Mouse (Mus musculus) limb, embryonic 13.5 days (tissue): Measurements from ENCODE around the gene Fbxo21. TPM values are rescaled to one million over a fixed set of nuclear protein-coding genes. Genes with fewer than 3 reads are reported as not detected.
A peak's percentile ranks its signal among the peaks of the same experiment; 100 is the strongest.

ENCODE experiments used
- ATAC-seq: fragments of 200-750 bp; cut with Nextera tagmentation; 2 replicates; pipeline ENCODE4 v1.8.0; 2017; ENCODE audit warnings: low read depth, moderate number of reproducible peaks, moderate TSS enrichment; ENCODE audit not compliant: low FRiP score
- H3K27ac ChIP-seq: fragments of 300-500 bp; sonication (generic); 2 replicates; pipeline ENCODE4 v1.5.1; 2015; ENCODE audit warnings: inconsistent platforms, mild to moderate bottlenecking, moderate library complexity
- H3K27me3 ChIP-seq: fragments of 300-500 bp; sonication (generic); 2 replicates; pipeline ENCODE4 v1.6.1; 2015; ENCODE audit warnings: mild to moderate bottlenecking, inconsistent platforms
- H3K36me3 ChIP-seq: fragments of 300-500 bp; sonication (generic); 2 replicates; pipeline ENCODE4 v1.6.1; 2015; ENCODE audit warnings: inconsistent platforms, mild to moderate bottlenecking, moderate library complexity
- H3K4me1 ChIP-seq: fragments of 300-500 bp; sonication (generic); 2 replicates; pipeline ENCODE4 v1.6.1; 2015; ENCODE audit warnings: inconsistent platforms
- H3K4me2 ChIP-seq: fragments of 300-500 bp; sonication (generic); replicated peaks from 2 replicates; pipeline ENCODE4 v1.6.1; 2015; ENCODE audit warnings: inconsistent platforms, mild to moderate bottlenecking, moderate library complexity
- H3K4me3 ChIP-seq: fragments of 300-500 bp; sonication (generic); 2 replicates; pipeline ENCODE4 v1.5.1; 2015; ENCODE audit warnings: moderate library complexity, mild to moderate bottlenecking, inconsistent platforms
- H3K9ac ChIP-seq: fragments of 300-500 bp; sonication (generic); 2 replicates; pipeline ENCODE4 v1.6.1; 2015; ENCODE audit warnings: mild to moderate bottlenecking, inconsistent platforms
- H3K9me3 ChIP-seq: fragments of 300-500 bp; sonication (generic); 2 replicates; pipeline ENCODE4 v1.6.1; 2016; ENCODE audit warnings: inconsistent platforms
- WGBS: fragments of 180-500 bp; shearing (Covaris S2); methylation state at CpG from one replicate; pipeline ENCODE4 v1.1.7; 2015; 5-methylcytosine and 5-hydroxymethylcytosine counted together
- polyA plus RNA-seq: library from polyadenylated mRNA; unstranded; fragments of >200 nt; fragmentation: Nextera tagmentation; extraction: Ambion mirVana; gene quantifications from 2 replicates; pipeline ENCODE4 v1.2.1, GENCODE M21; 2015

The Fbxo21 gene
- 68.2 and 70.1 TPM in 2 replicates for polyA plus RNA-seq

DNA sequence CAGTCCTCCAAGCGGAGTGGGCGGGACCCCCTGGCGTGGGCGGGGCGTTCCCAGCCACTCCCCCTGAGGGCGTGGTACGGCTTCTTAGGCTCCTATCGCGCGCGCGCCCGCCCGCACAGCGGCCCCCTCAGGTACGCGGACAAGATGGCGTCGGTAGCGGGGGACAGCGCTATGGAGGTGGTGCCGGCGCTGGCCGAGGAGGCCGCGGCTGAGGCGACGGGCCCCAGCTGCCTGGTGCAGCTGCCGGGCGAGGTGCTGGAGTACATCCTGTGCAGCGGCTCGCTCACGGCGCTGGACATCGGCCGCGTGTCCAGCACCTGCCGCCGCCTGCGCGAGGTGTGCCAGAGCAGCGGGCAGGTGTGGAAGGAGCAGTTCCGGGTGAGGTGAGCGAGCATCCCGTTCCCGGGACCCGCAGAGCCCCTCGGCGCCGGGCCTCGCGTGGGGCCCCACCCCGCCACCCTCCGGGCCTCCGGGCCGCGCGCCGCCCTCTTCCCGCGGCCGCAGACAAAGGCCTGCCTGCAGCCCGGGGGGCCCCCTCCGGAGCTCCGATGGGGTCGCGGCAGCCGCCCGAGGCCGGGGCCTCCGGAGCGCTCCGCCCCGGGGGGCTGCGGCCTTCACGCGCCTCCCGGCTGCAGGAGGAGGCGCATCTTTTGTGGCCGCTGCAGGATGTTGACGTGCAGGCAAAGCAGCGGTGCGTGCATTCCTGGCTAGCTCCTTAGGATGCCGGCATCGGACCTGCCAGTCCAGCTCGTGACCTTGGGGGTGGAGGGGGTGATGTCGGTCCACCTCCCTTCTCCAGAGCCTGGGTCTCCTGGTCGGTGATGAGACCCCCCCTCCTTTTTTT is at the start of gene Fbxo21:
Fbxo21 (plus strand) TSS at position 74 of the 844 bp plus-strand sequence.
- Histone ChIP-seq H3K9ac (peak within 1 kb of the TSS; percentile 94), H3K36me3 (peaks cover 27% of the 10 kb centered on the region), H3K4me1 (peaks cover 25% of the 10 kb centered on the region), H3K4me3 (peak within 1 kb of the TSS; percentile 98), H3K9me3 (no peaks in the 10 kb centered on the region), H3K27me3 (no peaks in the 10 kb centered on the region), H3K4me2 (peak within 1 kb of the TSS; percentile 83), H3K27ac (peak within 1 kb of the TSS; percentile 70)
- under 1% methylated on average over 58 of the region's 88 CpGs for WGBS
- ATAC-seq, result peak; percentile 93

DNA sequence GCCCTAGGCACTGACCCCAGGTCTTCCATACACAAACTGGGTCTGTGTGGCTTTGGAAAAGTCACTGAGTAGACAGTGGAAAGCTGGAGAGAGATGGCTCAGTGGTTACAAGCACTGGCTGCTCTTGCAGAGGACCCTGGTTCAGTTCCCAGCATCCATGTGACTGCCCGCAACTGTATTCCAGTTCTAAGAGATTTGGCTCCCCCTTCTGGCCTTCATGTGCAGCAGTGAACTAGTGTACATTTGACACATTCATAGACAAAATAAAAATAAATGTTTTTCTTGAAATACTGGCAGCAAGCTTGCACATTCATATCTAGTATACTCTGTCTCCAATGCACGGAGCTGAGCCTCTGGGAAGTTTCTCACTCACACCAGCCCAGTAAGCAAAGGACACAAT is 48.0 kb upstream of the Fbxo21 start:
- no peaks in the 10 kb centered on the region for H3K9me3 ChIP-seq
- no peak overlapping the region for H3K9ac ChIP-seq
- no peak overlapping the region for H3K4me3 ChIP-seq
- 99% methylated on average over 2 of the region's 2 CpGs for WGBS
- H3K4me1 ChIP-seq, result no peaks in the 10 kb centered on the region
- ATAC-seq, result no peak
- H3K4me2 ChIP-seq, result no peak overlapping the region
- H3K36me3 ChIP-seq, result no peaks in the 10 kb centered on the region
- H3K27ac ChIP-seq, result no peak overlapping the region
- H3K27me3 ChIP-seq, result peaks cover 4% of the 10 kb centered on the region; the same call in 1 of the 2 replicates

DNA sequence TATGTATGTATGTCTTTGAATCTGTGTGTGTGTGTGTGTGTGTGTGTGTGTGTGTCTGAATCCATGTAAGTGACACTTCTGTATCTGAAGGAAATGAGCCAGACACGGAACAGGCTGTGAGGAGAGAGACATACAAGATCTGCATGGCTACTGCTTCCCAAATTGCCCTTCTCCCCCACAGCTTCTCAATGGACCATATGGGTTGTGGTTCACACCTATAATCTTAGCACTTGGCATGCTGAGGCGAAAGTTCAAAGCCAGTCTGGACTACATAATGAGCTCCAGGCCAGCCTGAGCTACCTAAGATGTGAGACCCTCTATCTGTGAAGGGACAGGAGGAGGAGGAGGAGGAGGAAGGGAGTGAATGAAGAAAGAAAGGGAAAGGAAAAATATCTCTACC is 44.3 kb upstream of the Fbxo21 start:
- Histone ChIP-seq H3K4me3 (no peak overlapping the region), H3K9ac (no peak overlapping the region), H3K36me3 (no peaks in the 10 kb centered on the region), H3K4me2 (no peak overlapping the region), H3K27me3 (0 out of 2 replicates have a peak, but pooled peaks cover 9% of the 10 kb centered on the region), H3K9me3 (no peaks in the 10 kb centered on the region), H3K27ac (no peak overlapping the region), H3K4me1 (no peaks in the 10 kb centered on the region)
- 37% methylated on average over 2 of the region's 2 CpGs for WGBS
- no peak for ATAC-seq

DNA sequence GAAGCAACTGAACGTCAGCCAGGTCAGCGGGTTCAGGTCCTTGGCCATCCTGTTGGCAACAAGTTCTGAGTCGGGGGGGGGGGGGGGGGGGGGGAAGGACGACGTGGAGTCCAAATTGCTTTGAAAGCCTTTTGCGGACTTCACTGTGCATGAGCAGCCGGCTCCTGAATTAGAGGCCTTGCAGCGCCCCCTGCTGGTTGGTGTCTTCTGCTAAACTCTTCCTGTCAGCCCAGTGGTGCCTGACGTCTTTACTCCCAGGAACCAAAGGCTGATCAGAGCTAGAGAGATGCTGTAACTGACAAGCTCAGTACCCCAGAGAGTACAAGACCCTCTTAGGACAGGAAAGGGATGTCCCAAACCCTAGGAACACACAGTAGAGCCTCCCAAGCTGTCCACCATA is 43.7 kb upstream of the Fbxo21 start:
- no peaks in the 10 kb centered on the region for H3K36me3 ChIP-seq
- no peak overlapping the region for H3K4me2 ChIP-seq
- no peaks in the 10 kb centered on the region for H3K4me1 ChIP-seq
- no peaks in the 10 kb centered on the region for H3K9me3 ChIP-seq
- no peak overlapping the region for H3K27ac ChIP-seq
- H3K4me3 ChIP-seq, result no peak overlapping the region
- WGBS, result 2% methylated on average over 8 of the region's 9 CpGs
- no peak overlapping the region for H3K9ac ChIP-seq
- 0 out of 2 replicates have a peak, but pooled peaks cover 9% of the 10 kb centered on the region for H3K27me3 ChIP-seq
- no peak for ATAC-seq

DNA sequence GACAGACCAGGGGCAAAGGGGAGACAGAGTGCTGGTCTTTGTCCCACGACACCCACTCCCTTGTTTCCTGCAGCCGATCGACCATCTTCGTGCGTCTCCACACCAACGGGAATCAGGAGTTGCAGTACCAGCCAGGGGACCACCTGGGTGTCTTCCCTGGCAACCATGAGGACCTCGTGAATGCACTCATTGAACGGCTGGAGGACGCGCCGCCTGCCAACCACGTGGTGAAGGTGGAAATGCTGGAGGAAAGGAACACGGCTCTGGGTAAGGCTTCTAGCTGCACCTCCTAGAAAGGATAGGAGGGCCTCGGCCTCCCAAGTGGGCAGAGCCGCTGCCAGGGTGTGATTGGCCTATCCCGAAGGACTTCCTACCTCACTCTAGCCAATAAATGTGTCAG is 40.2 kb upstream of the Fbxo21 start:
- 59% methylated on average over 16 of the region's 16 CpGs for WGBS
- Histone ChIP-seq H3K9ac (no peak overlapping the region), H3K9me3 (no peaks in the 10 kb centered on the region), H3K36me3 (no peaks in the 10 kb centered on the region), H3K27ac (no peak overlapping the region), H3K4me3 (no peak overlapping the region), H3K27me3 (0 out of 2 replicates have a peak, but pooled peaks cover 5% of the 10 kb centered on the region), H3K4me2 (no peak overlapping the region), H3K4me1 (peaks cover 5% of the 10 kb centered on the region; the same call in 1 of the 2 replicates)
- no peak for ATAC-seq

DNA sequence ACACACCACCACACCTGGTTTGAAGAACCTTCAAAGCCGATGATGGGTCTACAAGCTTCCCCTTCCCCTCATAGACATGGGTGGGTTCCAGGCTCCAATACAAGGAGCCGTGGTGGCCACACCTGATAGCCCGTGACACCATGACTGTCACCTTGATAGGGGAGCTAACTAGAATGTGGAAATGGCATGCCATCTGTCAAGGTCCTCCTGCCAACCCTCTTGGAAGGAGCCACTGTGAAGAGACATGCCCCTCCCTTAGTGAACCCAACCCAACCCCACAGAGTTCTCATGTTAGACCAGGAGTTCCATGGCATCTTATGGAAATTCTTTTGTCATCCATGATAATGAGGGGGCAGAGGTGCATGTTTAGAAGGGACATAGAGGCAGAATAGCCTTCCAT is 39.3 kb upstream of the Fbxo21 start:
- no peak overlapping the region for H3K27ac ChIP-seq
- no peaks in the 10 kb centered on the region for H3K36me3 ChIP-seq
- H3K9ac ChIP-seq, result no peak overlapping the region
- no peak overlapping the region for H3K4me3 ChIP-seq
- no peaks in the 10 kb centered on the region for H3K9me3 ChIP-seq
- peaks cover 5% of the 10 kb centered on the region; the same call in 1 of the 2 replicates for H3K4me1 ChIP-seq
- H3K27me3 ChIP-seq, result 0 out of 2 replicates have a peak, but pooled peaks cover 5% of the 10 kb centered on the region
- no peak for ATAC-seq
- no peak overlapping the region for H3K4me2 ChIP-seq
- WGBS, result 90% methylated on average over 3 of the region's 3 CpGs

DNA sequence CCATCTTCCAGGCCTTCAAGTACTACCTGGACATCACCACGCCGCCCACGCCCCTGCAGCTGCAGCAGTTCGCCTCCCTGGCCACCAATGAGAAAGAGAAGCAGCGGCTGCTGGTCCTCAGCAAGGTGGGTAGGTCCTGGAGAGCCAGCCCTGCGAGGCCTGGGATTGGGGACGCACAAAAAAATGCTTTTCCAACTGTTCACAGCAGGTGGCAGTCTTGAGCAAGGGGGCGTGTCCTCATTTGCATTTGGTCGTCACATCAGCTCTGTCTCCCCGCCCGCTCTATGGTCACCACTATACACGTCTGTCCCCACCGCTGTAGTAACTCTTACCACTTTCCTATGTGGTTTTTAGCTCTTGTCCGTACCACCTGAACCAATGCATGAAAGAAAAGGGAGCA is 38.3 kb upstream of the Fbxo21 start:
- no peak for ATAC-seq
- peak overlapping the region; percentile 33 for H3K4me3 ChIP-seq
- 17% methylated on average over 14 of the region's 14 CpGs for WGBS
- peak overlapping the region; percentile 58 for H3K4me2 ChIP-seq
- H3K27me3 ChIP-seq, result 0 out of 2 replicates have a peak, but pooled peaks cover 5% of the 10 kb centered on the region
- H3K27ac ChIP-seq, result no peak overlapping the region
- H3K9ac ChIP-seq, result no peak overlapping the region
- H3K4me1 ChIP-seq, result peaks cover 5% of the 10 kb centered on the region; the same call in 1 of the 2 replicates
- H3K36me3 ChIP-seq, result no peaks in the 10 kb centered on the region
- no peaks in the 10 kb centered on the region for H3K9me3 ChIP-seq

DNA sequence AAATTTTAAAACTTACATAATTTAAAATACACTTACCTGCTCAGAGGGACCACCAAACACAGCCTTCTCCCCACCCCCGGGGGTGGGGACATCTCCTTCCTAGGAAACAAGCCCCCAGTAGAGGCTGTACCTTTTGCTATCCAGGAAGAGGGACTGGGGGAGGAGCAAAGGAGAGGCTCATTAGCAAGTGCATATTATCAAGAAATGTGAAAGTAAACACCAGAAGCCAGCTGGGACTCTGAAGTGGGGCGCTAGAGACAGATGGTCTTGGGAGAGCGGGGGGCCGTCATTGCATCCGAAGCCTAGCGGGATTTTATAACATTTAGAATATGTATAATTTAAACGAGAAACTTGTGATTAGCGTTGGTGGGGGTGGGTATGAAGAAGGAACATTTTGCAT is 37.1 kb upstream of the Fbxo21 start:
- Histone ChIP-seq H3K36me3 (no peaks in the 10 kb centered on the region), H3K27ac (no peak overlapping the region), H3K4me3 (no peak overlapping the region), H3K9me3 (no peaks in the 10 kb centered on the region), H3K4me1 (peaks cover 5% of the 10 kb centered on the region; the same call in 1 of the 2 replicates), H3K27me3 (0 out of 2 replicates have a peak, but pooled peaks cover 5% of the 10 kb centered on the region), H3K4me2 (no peak overlapping the region), H3K9ac (no peak overlapping the region)
- 80% methylated on average over 8 of the region's 8 CpGs for WGBS
- no peak for ATAC-seq

DNA sequence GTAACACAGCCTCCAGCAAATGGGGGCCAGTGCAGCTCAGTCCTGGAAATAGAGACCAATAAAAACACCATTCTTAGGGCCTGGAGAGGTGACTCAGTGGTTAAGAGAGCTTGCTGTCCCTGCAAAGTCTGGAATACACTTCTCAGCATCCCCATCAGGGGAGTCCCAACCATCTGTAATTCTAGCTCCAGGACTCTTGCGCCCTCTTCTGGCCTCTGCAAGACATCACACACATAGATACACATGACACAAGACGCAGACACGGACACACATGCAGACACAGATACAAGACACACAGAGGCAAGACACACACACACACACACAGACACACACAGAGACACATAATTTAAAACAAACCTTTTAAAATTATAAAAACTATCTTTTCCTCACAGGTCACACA is 35.0 kb upstream of the Fbxo21 start:
- no peaks in the 10 kb centered on the region for H3K9me3 ChIP-seq
- H3K27me3 ChIP-seq, result no peaks in the 10 kb centered on the region
- peaks cover 5% of the 10 kb centered on the region; the same call in 1 of the 2 replicates for H3K4me1 ChIP-seq
- no peak overlapping the region for H3K27ac ChIP-seq
- H3K4me2 ChIP-seq, result no peak overlapping the region
- no peaks in the 10 kb centered on the region for H3K36me3 ChIP-seq
- no peak overlapping the region for H3K9ac ChIP-seq
- no peak for ATAC-seq
- H3K4me3 ChIP-seq, result no peak overlapping the region
- WGBS, result 71% methylated on average over 3 of the region's 3 CpGs

DNA sequence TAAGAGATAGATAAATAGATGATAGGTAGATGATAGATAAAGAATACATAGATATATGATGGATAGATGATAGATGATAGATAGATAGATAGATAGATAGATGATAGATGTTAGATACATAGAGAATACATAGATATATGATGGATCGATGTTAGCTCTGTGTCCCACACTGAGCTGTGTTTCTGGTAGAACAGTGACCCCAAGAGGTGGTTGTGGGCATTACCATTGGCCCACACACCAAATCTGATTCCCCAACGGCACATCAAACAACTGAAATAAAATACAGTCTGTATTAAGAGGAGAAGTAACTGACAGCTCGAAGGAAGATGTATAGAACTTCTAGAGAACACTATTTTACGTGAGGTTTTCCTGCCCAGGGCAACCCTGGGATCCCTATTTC is 29.9 kb upstream of the Fbxo21 start:
- ATAC-seq, result no peak

DNA sequence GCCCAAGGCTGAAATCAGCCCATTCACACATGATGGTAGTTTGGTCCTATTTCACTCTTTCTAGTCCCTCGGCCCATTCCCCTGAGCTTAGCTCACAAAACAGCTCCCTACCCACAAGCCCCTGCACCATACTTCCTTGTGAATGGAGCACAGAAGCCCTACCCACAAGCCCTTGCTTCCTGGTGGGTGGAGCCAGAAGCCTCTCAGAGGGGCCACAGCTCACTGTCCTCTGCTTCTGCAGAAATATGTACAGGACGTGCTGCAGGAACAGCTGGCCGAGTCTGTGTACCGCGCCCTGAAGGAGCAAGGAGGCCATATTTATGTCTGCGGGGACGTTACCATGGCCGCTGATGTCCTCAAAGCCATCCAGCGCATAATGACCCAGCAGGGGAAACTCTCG is 27.1 kb upstream of the Fbxo21 start:
- Histone ChIP-seq H3K27ac (no peak overlapping the region), H3K9ac (no peak overlapping the region), H3K27me3 (no peaks in the 10 kb centered on the region), H3K4me2 (no peak overlapping the region), H3K9me3 (no peaks in the 10 kb centered on the region), H3K36me3 (no peaks in the 10 kb centered on the region), H3K4me1 (no peaks in the 10 kb centered on the region), H3K4me3 (no peak overlapping the region)
- ATAC-seq, result no peak
- WGBS, result 77% methylated on average over 10 of the region's 10 CpGs

More for the DNA sequence above, 29.9 kb upstream of the Fbxo21 start:
- H3K4me1 ChIP-seq, result no peaks in the 10 kb centered on the region
- no peak overlapping the region for H3K27ac ChIP-seq
- H3K9ac ChIP-seq, result no peak overlapping the region
- H3K4me2 ChIP-seq, result no peak overlapping the region
- H3K4me3 ChIP-seq, result no peak overlapping the region
- H3K27me3 ChIP-seq, result no peaks in the 10 kb centered on the region
- H3K36me3 ChIP-seq, result no peaks in the 10 kb centered on the region
- 26% methylated on average over 4 of the region's 4 CpGs for WGBS
- H3K9me3 ChIP-seq, result no peaks in the 10 kb centered on the region

DNA sequence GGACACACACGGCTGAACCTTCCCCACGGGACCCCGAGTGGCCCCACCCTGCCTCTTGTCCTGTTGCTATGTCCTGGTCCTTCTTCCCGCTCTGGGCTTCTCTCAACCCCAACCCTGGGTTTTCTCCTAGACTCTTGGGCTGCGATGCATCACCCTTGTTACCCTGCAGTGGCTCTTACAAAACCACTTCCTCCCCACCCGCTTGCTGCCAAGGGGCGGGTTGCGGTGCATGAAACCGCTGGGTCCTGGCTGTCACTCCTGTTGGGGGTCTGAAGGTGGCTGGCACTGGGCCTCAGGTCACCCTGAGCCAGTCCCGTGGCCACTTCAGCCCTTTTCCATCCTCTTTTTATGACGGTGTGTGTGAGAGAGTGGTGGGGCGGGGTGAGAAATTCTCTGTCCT is 22.6 kb upstream of the Fbxo21 start:
- Histone ChIP-seq H3K27ac (no peak overlapping the region), H3K9ac (no peak overlapping the region), H3K36me3 (no peaks in the 10 kb centered on the region), H3K9me3 (no peaks in the 10 kb centered on the region), H3K4me3 (no peak overlapping the region), H3K4me2 (no peak overlapping the region), H3K4me1 (no peaks in the 10 kb centered on the region), H3K27me3 (no peaks in the 10 kb centered on the region)
- no peak for ATAC-seq
- WGBS, result 87% methylated on average over 12 of the region's 12 CpGs
